Mouse (Mus musculus): Measurements from ENCODE around the gene Mmp15. TPM values are rescaled to one million over a fixed set of nuclear protein-coding genes. Genes with fewer than 3 reads are reported as not detected.

The Mmp15 gene
- polyA plus RNA-seq, 2 experiments, result 0.43 to 0.64 TPM

GRCm38 (mm10) chr8:95312836-95313235 is 39.2 kb upstream of the Mmp15 start:
- DNase-seq (ENCODE audit: low read depth in 3 of 3, low spot score in 3 of 3) (no peak), ATAC-seq (ENCODE audit: insufficient read depth) (no peak)
- Histone ChIP-seq H3K4me1 (replicated peaks; ENCODE audit: control insufficient read depth in 2 of 2, insufficient read depth in 2 of 2, low read length in 1 of 2) (no peaks in the 10 kb centered on the region), H3K27me3 (ENCODE audit: control insufficient read depth, insufficient read depth, low read length) (no peaks in the 10 kb centered on the region), H3K4me2 (ENCODE audit: low read depth) (no peak overlapping the region), H3K9ac (replicated peaks) (no peak overlapping the region), H3K9me3 (ENCODE audit: control insufficient read depth, low read length) (no peaks in the 10 kb centered on the region), H3K36me3 (replicated peaks; ENCODE audit: control insufficient read depth, insufficient read depth, low read depth) (no peaks in the 10 kb centered on the region), H3K27ac (no peak overlapping the region), H3K4me3 (ENCODE audit: insufficient read depth in 1 of 2, low read depth in 2 of 2, low read length in 2 of 2) (no peak overlapping the region)
- TF ChIP-seq CTCF (IDR thresholded peaks at IDR 0.05; ENCODE audit: low read depth) (peak; percentile 70), EP300 (IDR thresholded peaks at IDR 0.05; ENCODE audit: low read depth) (no peak)
- WGBS (ENCODE audit: insufficient replicate concordance), result 55% methylated on average over 18 of the region's 18 CpGs

- ATAC-seq (ENCODE audit: insufficient read depth) (no peak), DNase-seq (ENCODE audit: low read depth in 3 of 3, low spot score in 3 of 3) (no peak)
- Histone ChIP-seq H3K27ac (no peak overlapping the region), H3K27me3 (ENCODE audit: control insufficient read depth, insufficient read depth, low read length) (no peaks in the 10 kb centered on the region), H3K9ac (replicated peaks) (no peak overlapping the region), H3K4me3 (ENCODE audit: insufficient read depth in 1 of 2, low read depth in 2 of 2, low read length in 2 of 2) (no peak overlapping the region), H3K4me2 (ENCODE audit: low read depth) (no peak overlapping the region), H3K4me1 (replicated peaks; ENCODE audit: control insufficient read depth in 2 of 2, insufficient read depth in 2 of 2, low read length in 1 of 2) (no peaks in the 10 kb centered on the region), H3K36me3 (replicated peaks; ENCODE audit: control insufficient read depth, insufficient read depth, low read depth) (no peaks in the 10 kb centered on the region), H3K9me3 (ENCODE audit: control insufficient read depth, low read length) (no peaks in the 10 kb centered on the region)
- TF ChIP-seq EP300 (IDR thresholded peaks at IDR 0.05; ENCODE audit: low read depth) (no peak), CTCF (IDR thresholded peaks at IDR 0.05; ENCODE audit: low read depth) (no peak)
- 80% methylated on average over 6 of the region's 6 CpGs for WGBS (ENCODE audit: insufficient replicate concordance)
These were observed 38.2 kb upstream of the Mmp15 start for GRCm38 (mm10) chr8:95313857-95314256.

- ATAC-seq (ENCODE audit: insufficient read depth), result no peak
- H3K9ac ChIP-seq (replicated peaks), result no peak overlapping the region
- no peak for TF ChIP-seq EP300 (IDR thresholded peaks at IDR 0.05; ENCODE audit: low read depth)
- no peak for TF ChIP-seq CTCF (IDR thresholded peaks at IDR 0.05; ENCODE audit: low read depth)
- H3K36me3 ChIP-seq (replicated peaks; ENCODE audit: control insufficient read depth, insufficient read depth, low read depth), result no peaks in the 10 kb centered on the region
- no peaks in the 10 kb centered on the region for H3K9me3 ChIP-seq (ENCODE audit: control insufficient read depth, low read length)
- H3K27ac ChIP-seq, result no peak overlapping the region
- peaks cover under 1% of the 10 kb centered on the region; the same call in 1 of the 2 replicates for H3K27me3 ChIP-seq (ENCODE audit: control insufficient read depth, insufficient read depth, low read length)
- H3K4me2 ChIP-seq (ENCODE audit: low read depth), result no peak overlapping the region
- DNase-seq (ENCODE audit: low read depth in 3 of 3, low spot score in 3 of 3), result no peak
- 38% methylated on average over 2 of the region's 2 CpGs for WGBS (ENCODE audit: insufficient replicate concordance)
- no peak overlapping the region for H3K4me3 ChIP-seq (ENCODE audit: insufficient read depth in 1 of 2, low read depth in 2 of 2, low read length in 2 of 2)
- no peaks in the 10 kb centered on the region for H3K4me1 ChIP-seq (replicated peaks; ENCODE audit: control insufficient read depth in 2 of 2, insufficient read depth in 2 of 2, low read length in 1 of 2)
These were observed 37.4 kb upstream of the Mmp15 start for GRCm38 (mm10) chr8:95314707-95315106.

- no peak overlapping the region for H3K4me2 ChIP-seq (ENCODE audit: low read depth)
- H3K9ac ChIP-seq (replicated peaks), result no peak overlapping the region
- DNase-seq (ENCODE audit: low read depth in 3 of 3, low spot score in 3 of 3) (no peak), ATAC-seq (ENCODE audit: insufficient read depth) (no peak)
- H3K36me3 ChIP-seq (replicated peaks; ENCODE audit: control insufficient read depth, insufficient read depth, low read depth), result no peaks in the 10 kb centered on the region
- no peaks in the 10 kb centered on the region for H3K4me1 ChIP-seq (replicated peaks; ENCODE audit: control insufficient read depth in 2 of 2, insufficient read depth in 2 of 2, low read length in 1 of 2)
- no peak overlapping the region for H3K27ac ChIP-seq
- no peaks in the 10 kb centered on the region for H3K9me3 ChIP-seq (ENCODE audit: control insufficient read depth, low read length)
- TF ChIP-seq EP300 (IDR thresholded peaks at IDR 0.05; ENCODE audit: low read depth) (no peak), CTCF (IDR thresholded peaks at IDR 0.05; ENCODE audit: low read depth) (no peak)
- no peak overlapping the region for H3K4me3 ChIP-seq (ENCODE audit: insufficient read depth in 1 of 2, low read depth in 2 of 2, low read length in 2 of 2)
- peaks cover 5% of the 10 kb centered on the region; the same call in 1 of the 2 replicates for H3K27me3 ChIP-seq (ENCODE audit: control insufficient read depth, insufficient read depth, low read length)
- 68% methylated on average over 1 of the region's 1 CpGs for WGBS (ENCODE audit: insufficient replicate concordance)
These were observed 36.7 kb upstream of the Mmp15 start for GRCm38 (mm10) chr8:95315350-95315749.

GRCm38 (mm10) chr8:95320224-95321139 is 31.6 kb upstream of the Mmp15 start:
- Histone ChIP-seq H3K36me3 (replicated peaks; ENCODE audit: control insufficient read depth, insufficient read depth, low read depth) (no peaks in the 10 kb centered on the region), H3K4me3 (ENCODE audit: insufficient read depth in 1 of 2, low read depth in 2 of 2, low read length in 2 of 2) (peak overlapping the region; percentile 40 to 43), H3K4me2 (ENCODE audit: low read depth) (peak overlapping the region; percentile 67), H3K27ac (no peak overlapping the region), H3K9me3 (ENCODE audit: control insufficient read depth, low read length) (no peaks in the 10 kb centered on the region), H3K27me3 (ENCODE audit: control insufficient read depth, insufficient read depth, low read length) (peaks cover 8% of the 10 kb centered on the region; the same call in 1 of the 2 replicates), H3K4me1 (replicated peaks; ENCODE audit: control insufficient read depth in 2 of 2, insufficient read depth in 2 of 2, low read length in 1 of 2) (no peaks in the 10 kb centered on the region), H3K9ac (replicated peaks) (no peak overlapping the region)
- 5% methylated on average over 41 of the region's 41 CpGs for WGBS (ENCODE audit: insufficient replicate concordance)
- DNase-seq (ENCODE audit: low read depth in 3 of 3, low spot score in 3 of 3) (peak in 1 of 3 experiments; percentile 38), ATAC-seq (ENCODE audit: insufficient read depth) (peak; percentile 51; the same call in 1 of the 2 replicates)
- TF ChIP-seq CTCF (IDR thresholded peaks at IDR 0.05; ENCODE audit: low read depth) (peak; percentile 46), EP300 (IDR thresholded peaks at IDR 0.05; ENCODE audit: low read depth) (no peak)
